9 mouse cellular contexts compared by ENCODE assay signal in the genomic region with DNA sequence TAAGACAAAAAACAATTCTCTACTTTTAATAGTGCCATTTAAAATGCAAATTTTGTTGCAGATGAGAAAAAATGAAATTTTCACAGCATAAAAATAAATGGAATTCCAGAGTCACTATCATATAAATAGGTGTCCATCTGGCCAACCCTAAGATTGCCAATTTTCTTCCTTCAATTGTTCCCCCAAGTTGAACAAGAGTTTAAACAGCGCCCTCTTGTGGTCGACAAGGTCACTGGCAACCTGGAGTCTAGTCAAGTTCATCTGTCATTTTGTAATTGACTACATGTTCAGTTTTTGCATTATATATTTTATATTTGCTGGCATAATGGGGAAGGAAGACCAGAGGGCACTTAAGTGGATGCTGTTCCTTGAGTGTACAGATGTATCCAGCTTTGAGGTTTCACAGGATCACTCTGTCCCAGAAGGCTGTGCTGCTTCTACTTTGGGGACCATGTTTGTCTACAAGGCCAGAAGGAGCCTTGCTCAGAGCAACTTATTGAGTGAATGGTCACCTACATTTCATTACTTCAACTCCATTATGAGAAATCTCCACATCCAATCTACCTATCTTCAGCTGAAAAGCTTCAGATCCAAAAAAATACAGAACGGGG. TPM values are rescaled to one million over a fixed set of nuclear protein-coding genes. Genes with fewer than 3 reads are reported as not detected.
DNase-seq lines count a peak whose midpoint lies in the region; ATAC-seq lines count a peak whose summit lies in the region.
"Had no signal": no experiment of that assay in that cellular context is flagged by ENCODE, and none has a peak within 500 bp of the region (broad histone marks: within the 10 kb centered on the region; RNA-seq: fewer than 3 reads in every experiment).

No protein-coding gene starts in this region.

- H3K4me3 ChIP-seq in hindbrain, embryonic 14.5 days (replicated peaks; ENCODE audit: low read length), result no peak overlapping the region
- H3K4me3 ChIP-seq in neural tube, embryonic 11.5 days (ENCODE audit: low read depth, low read length), result no peak overlapping the region
- H3K4me3 ChIP-seq: stomach, embryonic 15.5 days had no signal

- H3K9me3 ChIP-seq in hindbrain, embryonic 14.5 days (ENCODE audit: control insufficient read depth, low read length), result no peaks in the 10 kb centered on the region
- H3K9me3 ChIP-seq in neural tube, embryonic 11.5 days (ENCODE audit: control insufficient read depth, low read length), result no peaks in the 10 kb centered on the region
- H3K9me3 ChIP-seq: stomach, embryonic 15.5 days had no signal

- no peak overlapping the region for H3K4me2 ChIP-seq in hindbrain, embryonic 14.5 days (replicated peaks)
- H3K4me2 ChIP-seq in neural tube, embryonic 11.5 days (ENCODE audit: low read depth), result no peak overlapping the region
- H3K4me2 ChIP-seq: stomach, embryonic 15.5 days had no signal

- no peaks in the 10 kb centered on the region for H3K27me3 ChIP-seq in hindbrain, embryonic 14.5 days (ENCODE audit: control insufficient read depth, insufficient read depth, low read length)
- H3K27me3 ChIP-seq in neural tube, embryonic 11.5 days (ENCODE audit: control insufficient read depth, insufficient read depth, low read length), result no peaks in the 10 kb centered on the region
- H3K27me3 ChIP-seq: stomach, embryonic 15.5 days had no signal

- H3K9ac ChIP-seq in hindbrain, embryonic 14.5 days, result no peak overlapping the region
- no peak overlapping the region for H3K9ac ChIP-seq in neural tube, embryonic 11.5 days (ENCODE audit: low read length)
- H3K9ac ChIP-seq: stomach, embryonic 15.5 days had no signal

- no peaks in the 10 kb centered on the region for H3K36me3 ChIP-seq in hindbrain, embryonic 14.5 days (replicated peaks; ENCODE audit: control insufficient read depth, insufficient read depth)
- no peaks in the 10 kb centered on the region for H3K36me3 ChIP-seq in neural tube, embryonic 11.5 days (ENCODE audit: control insufficient read depth, insufficient read depth, low read length)
- H3K36me3 ChIP-seq: stomach, embryonic 15.5 days had no signal

- H3K27ac ChIP-seq in hindbrain, embryonic 14.5 days, result no peak overlapping the region
- no peak overlapping the region for H3K27ac ChIP-seq in neural tube, embryonic 11.5 days (ENCODE audit: low read depth, low read length)
- H3K27ac ChIP-seq: stomach, embryonic 15.5 days had no signal

- peak; percentile 68; the same call in 1 of the 2 replicates for ATAC-seq in hindbrain, embryonic 14.5 days (ENCODE audit: low FRiP score)
- ATAC-seq in neural tube, embryonic 11.5 days (ENCODE audit: insufficient read depth, low FRiP score, low TSS enrichment), result 0 out of 2 replicates have a peak, but pooled peaks have one; percentile 48

- no peaks in the 10 kb centered on the region for H3K4me1 ChIP-seq in hindbrain, embryonic 14.5 days (replicated peaks; ENCODE audit: control insufficient read depth, insufficient read depth, low read length)
- no peaks in the 10 kb centered on the region for H3K4me1 ChIP-seq in neural tube, embryonic 11.5 days (ENCODE audit: control insufficient read depth, insufficient read depth, low read length)
- H3K4me1 ChIP-seq: stomach, embryonic 15.5 days had no signal

- peak; percentile 69 for DNase-seq in urinary bladder, postnatal 14 days (ENCODE audit: low spot score)
- DNase-seq in urinary bladder, postnatal 4 days (ENCODE audit: low spot score in 2 of 2), result no peak
- DNase-seq in adrenal gland, postnatal 25 days, result peak; percentile 48
- DNase-seq in embryo, embryonic 9.5 days (ENCODE audit: extremely low spot score), result peak; percentile 59
- DNase-seq in hindbrain, embryonic 14.5 days (ENCODE audit: low spot score), result peak; percentile 87
- peak; percentile 71 for DNase-seq in left cerebral cortex, postnatal 4 days
- peak; percentile 54 for DNase-seq in neural tube, embryonic 11.5 days (ENCODE audit: low spot score)
- peak; percentile 29 for DNase-seq in thymus, postnatal 25 days

- 30% methylated on average over 3 of the region's 3 CpGs for WGBS in hindbrain, embryonic 14.5 days
- 34% methylated on average over 3 of the region's 3 CpGs for WGBS in neural tube, embryonic 11.5 days

- intact Hi-C loops in left cerebral cortex, postnatal 4 days (cut with DNase I), result loop anchor here (5.0 to 10.0 kb wide), 3 partner anchors 233 to 361 kb away; a partner anchor contains a TSS

RNA-seq across cellular contexts. Expression of a gene that starts 24.6 kb away (rescaled TPM):
- 23.3 and 23.9 TPM in 2 replicates for total RNA-seq in adrenal gland, postnatal 25 days (2021)
- polyA plus RNA-seq in hindbrain, embryonic 14.5 days (2014; fragmentation: Nextera tagmentation; extraction: Ambion mirVana), result 91.6 and 96.3 TPM in 2 replicates
- 10 to 100 TPM; 50.5 to 58.5 TPM for total RNA-seq in left cerebral cortex, postnatal 4 days (2021)
- 108 and 113 TPM in 2 replicates for polyA plus RNA-seq in neural tube, embryonic 11.5 days (2014; fragmentation: Nextera tagmentation; extraction: Ambion mirVana)

Comparison
In these comparisons a context has a peak if more than half of its experiments do, and no peak if none do; other contexts are left out.
1. DNase-seq: peak in urinary bladder, postnatal 14 days (single experiment), adrenal gland, postnatal 25 days (single experiment), embryo, embryonic 9.5 days (single experiment), hindbrain, embryonic 14.5 days (single experiment), left cerebral cortex, postnatal 4 days (single experiment), neural tube, embryonic 11.5 days (single experiment) and thymus, postnatal 25 days (single experiment); none in urinary bladder, postnatal 4 days (0 of 2).